Mouse (Mus musculus) kidney, postnatal 36 days (tissue): Measurements from ENCODE around the gene Adcy4.

Experiments
- DNase-seq, 2 experiments: peaks; one replicate each; pipeline ENCODE4 v3.0.0; 2021 to 2022; ENCODE audit warnings: mixed read lengths in 2 of 2

The Adcy4 gene

DNA sequence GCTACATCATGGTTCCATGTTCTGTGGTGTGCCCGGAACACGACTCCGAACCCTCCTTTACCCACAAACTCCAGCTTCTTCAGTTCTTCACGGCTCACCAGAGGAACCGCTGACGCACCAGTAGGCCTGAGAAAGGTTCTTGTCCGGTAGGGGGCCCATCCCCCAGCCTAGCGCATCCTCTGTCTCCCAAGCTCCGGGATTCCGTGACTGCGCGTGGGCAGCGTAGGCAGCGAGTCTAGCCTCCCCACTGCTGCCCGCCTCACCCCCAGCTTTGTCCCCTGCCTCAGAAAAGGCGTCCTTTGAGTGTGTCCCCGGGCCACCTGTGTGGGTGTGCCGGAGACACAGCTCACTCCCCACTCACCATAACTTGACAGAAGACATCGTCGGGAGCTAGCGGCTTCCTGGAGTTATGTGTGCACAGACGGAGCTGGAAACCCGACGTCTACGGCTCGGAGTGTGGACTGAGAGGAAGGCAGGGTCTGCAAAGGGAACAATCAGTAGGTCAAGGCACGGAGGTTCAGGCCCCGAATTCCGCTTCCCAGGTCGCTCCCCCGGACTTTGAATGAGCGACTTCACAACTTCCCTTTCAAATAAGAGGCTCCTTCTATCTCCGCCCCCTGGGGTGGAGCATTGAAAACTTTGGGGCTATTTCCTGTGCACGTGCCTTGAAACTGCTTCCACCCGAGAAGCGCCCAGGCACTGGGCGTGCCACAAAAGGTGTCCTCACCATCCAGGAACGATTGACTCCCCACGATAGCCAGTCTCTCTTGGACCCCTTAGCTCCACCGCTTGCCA lies 4.6 kb upstream of the Adcy4 start, which contains the start of gene Ripk3:
TSS of gene Ripk3 (minus strand) at position 610 of the 795 bp plus-strand sequence.
- peak in 1 of 2 experiments; percentile 61 for DNase-seq

DNA sequence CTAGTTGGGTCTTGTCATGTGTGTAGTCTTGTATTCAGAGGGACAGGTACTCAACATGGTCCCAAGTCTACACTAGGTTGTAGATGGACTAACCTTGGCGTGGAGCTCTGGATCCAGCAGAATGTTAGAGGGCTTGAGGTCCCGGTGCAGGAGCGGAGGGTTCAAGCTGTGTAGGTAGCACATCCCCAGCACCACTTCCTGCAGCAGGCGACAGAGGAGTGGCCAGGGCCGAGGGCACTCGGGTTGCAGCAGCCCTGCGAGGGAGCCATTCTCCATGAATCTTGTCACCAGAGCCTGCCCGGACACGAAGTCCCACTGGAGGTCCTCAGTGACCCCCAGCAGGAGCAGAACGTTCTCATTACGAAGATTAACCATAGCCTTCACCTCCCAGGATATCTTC lies 3.8 kb upstream of the Adcy4 start:
- no peak for DNase-seq

DNA sequence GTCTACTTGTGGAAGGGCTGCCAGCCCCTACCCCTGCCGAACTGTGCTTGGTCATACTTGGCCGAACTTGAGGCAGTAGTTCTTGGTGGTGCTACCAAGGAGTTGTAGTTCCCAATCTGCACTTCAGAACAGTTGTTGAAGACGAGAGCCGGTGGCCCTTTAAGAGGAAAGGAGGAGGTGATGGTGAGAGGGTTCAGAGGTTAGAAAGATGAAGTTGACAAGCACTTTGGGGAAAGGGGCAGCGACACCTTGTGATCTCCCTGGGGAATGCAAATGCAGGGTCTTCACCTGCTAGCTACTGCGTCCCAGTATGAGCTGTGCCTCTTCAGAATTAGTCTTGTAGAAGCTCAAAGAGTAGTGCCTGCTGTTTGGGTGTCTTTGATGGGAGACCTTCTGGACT lies 1.3 kb upstream of the Adcy4 start:
- no peak for DNase-seq

DNA sequence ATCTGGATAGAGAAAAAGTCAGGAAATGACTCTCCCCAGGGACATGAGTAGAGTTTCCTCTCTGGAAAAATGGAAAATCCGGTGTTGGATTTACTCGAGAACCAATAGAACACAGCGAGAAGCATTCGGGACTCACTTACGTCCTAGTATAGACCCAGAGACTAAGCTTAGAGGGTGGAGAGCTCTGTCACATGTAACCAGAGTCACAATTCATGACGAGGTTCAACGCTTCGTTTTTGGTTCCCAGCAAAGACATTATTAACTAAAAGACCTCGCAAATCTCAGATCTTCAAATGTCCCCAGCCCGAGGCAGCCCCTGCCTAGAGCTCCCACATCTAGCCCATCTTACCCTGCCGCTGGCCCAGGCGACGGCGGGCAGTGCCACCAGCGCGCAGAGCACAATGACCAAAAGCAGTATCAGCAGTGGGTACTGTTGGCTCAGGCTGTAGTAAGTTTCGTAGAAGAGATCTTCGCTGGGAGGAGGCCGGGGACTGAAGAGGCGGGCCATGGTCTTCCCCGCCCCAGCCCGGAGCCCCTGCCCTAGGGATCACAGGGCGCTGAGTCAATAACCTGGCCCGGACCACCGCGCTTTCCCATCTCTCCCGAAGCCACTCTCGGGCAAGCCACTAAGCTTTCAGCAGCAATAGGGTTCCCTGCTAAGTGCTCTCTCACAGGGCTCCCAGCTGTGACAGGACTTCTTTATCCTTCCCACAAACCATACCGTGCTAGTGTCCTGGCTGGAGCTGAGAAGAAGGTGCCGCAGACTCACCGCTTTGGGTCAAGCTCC lies 531 bp downstream of the Adcy4 start:
- peak in 1 of 2 experiments; percentile 74 for DNase-seq

DNA sequence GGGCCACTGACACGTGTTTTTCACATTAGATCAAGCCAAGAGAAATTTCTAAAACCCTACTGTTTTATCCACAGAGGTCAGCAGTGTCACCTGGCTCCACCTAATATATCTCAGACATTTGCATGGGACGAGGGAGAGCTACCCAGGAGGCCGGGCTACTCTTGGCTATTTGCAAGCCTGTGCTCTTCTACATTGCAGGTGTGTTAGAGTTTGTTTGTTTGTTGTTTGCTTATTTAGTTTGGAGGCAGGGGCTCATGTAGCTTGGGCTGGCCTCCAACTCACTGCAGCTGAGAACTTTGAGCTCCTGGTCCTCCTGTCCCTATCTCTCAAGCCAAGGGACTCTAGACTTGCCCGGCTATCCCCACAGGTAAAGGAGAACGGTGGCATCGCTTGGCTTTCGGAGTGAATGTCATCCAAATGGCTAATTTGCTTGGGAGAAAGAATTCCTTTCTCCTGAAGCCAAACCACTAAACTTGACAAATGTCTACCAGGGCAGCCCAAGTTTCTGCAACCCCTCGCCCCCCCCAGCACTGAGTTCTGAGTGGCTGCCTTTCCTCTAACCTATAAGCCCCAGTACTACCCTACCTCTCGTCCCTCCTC lies 1.4 kb downstream of the Adcy4 start:
- DNase-seq, result no peak

DNA sequence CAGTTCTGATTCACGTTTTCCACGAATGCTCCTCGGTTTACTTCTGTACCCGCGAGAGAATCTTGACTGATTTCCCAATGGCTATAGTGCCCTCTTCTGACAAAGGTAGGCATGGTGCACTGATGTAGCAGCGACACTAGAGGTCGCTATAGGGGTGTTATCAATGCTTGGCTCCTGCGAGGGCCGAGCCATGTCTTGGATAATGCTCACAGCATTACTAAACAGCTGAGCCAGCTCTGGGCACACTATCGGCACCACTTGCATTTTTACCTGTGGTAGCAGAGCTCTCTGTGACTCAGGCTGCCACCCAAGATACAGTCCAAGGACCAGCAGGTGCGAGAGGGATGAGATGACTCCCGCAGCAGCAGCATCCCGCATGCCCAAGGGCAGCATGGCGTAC lies 2.6 kb downstream of the Adcy4 start:
- DNase-seq, result peak; percentile 76 to 78

DNA sequence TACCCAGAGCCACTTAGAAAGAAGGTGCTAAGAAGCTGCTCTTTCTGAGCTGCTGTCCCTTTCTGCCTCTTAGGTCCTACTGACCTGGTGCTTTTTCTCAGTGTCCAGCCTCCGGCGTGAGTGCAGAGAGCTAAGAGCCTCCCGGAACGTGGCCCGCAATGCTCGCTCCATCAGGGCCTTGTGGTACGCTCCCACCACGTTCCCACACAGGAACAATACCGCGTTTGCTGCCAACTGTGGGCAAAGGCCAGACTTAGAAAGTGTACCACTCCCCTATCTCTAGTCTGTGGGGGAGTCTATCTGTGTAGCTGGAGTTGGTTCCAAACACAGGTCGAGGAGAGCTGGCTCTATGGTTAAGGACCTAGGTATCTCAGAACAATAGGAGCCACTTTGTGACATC lies 3.2 kb downstream of the Adcy4 start:
- no peak for DNase-seq

DNA sequence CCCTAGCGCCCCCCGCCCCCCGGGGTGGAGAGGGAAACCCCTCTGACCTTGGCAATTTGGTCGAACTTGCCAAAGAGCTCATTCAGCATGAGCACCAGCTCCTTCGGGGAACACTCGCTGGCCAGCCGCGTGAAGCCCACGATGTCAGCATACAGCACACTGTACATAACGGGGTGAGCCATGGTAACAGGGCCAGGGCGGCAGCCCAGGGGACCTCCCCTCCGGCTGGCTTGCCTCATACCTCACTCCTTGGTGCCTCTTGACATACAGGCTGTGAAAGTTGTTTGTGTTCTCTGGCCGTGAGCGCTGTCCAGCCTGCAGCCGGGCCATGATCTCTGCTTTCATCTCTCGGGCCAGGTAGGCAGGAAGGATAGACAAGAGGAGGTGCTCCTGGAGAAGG lies 4.2 kb downstream of the Adcy4 start:
- no peak for DNase-seq

DNA sequence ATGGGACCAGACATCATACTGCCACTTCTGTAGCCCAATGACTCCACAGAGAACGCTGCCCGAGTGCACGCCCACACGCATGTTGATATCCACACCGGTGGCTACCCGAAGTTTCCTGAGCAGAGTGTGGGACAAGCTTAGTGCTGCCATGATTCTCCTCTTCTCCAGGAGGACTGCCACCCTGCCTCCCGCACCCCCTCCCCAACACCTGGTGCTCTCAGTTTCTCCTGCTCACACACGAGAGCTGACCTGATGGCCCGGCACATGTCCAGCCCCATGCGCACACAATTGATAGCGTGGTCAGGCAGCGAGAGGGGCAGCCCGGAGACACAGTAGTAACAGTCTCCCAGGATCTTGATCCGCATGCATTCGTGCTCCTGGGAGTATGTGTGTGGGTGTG lies 5.2 kb downstream of the Adcy4 start:
- DNase-seq, result no peak

DNA sequence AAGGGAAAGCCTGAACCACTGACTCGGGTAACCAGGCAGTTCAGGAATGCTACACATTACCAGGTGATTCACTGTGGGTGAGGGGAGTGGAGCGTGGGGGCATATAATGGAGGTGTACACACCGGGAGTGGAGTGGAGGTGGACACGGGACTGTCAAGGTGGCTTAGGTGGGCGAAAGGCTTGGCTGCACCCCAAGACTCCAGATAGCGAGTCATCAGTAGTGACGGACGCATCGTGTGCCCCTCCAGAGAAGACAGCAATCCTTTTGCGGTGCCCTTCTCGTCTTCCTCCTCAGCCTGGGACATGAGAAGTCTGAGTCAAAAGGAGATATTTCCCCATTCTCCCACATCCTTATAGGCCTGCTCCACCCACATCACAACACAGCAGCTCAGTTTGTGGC lies 6.1 kb downstream of the Adcy4 start:
- no peak for DNase-seq

DNA sequence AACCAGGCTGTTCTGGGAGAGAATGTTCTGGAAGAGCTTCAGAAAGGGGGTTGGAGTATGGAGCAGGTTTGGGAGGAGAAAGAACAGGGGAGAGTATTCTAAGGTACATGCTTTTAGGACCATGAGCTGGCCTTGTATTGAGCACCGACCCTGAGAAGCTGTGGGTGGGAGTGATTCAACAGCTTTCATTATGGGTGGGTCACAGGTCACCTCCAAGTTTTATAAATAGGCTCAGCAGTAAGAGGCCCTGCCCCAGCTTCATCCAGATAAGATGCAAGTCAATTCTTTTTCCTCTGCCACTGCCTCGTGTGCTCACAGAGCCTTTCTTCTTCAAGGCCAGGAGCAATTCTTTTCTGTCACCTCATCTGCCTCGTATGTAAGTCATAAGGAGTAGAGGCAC lies 6.7 kb downstream of the Adcy4 start:
- no peak for DNase-seq

DNA sequence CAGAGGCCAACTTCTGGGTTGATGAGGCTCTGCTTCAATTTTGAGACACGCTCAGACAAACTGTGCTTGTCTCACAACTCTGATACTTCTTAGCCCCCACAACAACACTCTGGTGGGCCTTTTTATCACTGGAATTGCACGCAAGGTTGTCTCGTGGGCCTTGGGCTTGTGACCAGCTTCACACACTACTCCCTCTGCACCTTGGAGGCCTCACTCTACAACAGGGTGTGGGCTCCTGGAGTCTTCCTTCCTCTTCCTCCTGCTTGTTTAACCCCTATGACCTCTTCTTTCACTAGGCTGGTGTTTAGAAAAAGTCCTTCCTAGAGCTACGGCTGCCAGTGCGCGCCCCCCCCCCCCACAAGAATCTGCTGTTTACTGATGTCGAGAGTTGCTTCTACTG lies 7.2 kb downstream of the Adcy4 start:
- no peak for DNase-seq

DNA sequence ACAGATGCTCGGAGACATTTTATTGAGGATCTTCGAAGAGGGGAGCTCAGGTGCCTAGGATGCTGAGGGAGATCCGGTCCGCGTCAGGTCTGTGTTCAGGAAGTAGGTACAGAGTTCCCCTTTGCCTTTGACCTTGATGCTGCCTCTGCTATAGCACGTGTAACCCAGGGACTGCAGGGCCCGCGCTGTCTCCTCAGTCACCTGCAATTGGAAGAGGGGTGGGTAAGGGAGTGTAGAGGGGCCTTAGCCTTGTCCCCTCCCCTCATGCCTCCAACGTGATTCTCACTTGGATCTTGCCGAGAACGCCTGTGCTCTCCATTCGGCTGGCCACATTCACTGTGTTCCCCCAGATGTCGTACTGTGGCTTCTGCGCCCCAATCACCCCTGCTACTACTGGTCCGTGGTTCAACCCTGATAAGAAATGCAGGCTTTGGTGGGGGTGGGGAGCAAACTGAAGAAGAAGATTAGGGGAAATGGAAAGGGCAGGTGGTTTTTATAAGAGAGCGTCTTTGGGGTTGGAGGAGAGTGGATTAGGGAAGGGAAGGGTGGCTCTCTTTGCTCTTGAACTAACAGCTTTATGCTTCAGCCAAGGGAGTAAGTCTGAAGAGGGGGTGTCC lies 14.7 kb downstream of the Adcy4 start:
- no peak for DNase-seq

DNA sequence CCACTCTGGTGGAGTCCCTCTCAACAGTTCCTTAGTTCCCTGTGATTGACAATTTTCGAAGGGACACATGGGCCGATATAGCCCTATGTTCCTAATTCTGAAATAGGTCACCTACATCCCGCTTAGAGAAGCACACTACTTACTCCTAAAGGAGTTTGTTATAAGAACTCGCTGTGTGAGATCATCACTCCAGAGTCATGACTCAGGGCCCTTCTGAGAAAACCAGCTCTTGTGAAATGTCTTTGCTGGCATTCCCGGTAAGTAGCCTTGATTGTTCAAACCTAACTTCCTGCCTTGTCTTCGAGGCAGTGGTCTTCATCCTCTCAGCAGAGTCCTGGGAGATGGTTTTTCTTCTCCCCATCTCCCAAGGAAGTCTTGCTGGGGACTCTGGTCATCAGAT lies 15.3 kb downstream of the Adcy4 start:
- no peak for DNase-seq

DNA sequence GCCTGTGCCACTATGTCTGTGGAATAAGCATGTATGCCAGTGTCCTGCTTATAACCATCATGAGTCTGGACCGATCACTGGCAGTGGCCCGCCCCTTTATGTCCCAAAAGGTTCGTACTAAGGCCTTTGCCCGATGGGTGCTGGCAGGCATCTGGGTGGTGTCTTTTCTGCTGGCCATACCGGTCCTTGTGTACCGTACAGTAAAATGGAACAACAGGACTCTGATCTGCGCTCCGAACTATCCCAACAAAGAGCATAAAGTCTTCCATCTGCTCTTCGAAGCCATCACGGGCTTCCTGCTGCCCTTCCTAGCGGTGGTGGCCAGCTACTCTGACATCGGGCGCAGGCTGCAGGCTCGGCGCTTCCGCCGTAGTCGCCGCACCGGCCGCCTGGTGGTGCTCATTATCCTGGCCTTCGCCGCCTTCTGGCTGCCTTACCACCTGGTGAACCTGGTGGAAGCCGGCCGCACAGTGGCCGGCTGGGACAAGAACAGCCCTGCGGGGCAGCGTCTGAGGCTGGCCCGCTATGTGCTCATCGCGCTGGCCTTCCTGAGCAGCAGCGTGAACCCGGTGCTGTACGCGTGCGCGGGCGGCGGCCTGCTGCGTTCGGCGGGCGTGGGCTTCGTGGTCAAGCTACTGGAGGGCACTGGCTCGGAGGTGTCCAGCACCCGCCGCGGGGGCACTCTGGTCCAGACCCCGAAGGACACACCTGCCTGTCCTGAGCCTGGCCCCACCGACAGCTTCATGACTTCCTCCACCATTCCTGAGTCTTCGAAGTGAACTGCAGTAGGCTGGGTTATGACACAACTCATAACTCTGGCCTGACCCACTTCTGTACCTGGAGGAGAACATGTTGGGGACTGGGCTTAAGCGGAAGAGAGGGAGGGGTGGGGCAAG lies 16.1 kb downstream of the Adcy4 start:
- peak; percentile 81 to 88 for DNase-seq

DNA sequence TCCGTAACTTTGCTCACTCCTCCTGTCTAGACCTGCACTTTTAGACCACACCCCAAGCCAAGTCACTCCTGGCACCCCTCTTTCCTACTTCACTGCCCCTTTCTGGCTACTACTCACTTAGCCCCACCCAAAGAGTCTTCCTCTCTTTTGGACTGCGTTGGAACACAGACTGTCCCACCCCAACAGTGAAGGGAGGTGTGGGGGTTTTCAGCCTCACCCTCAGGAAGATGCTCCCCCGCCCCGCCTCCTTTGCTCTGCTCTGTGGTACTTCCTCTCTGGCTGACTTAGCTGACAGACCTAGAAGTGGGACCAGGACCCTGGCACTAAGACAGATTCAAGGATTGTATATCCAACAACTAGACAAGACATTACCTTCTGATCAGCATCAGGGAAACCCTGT lies 18.2 kb downstream of the Adcy4 start, which contains the start of gene Ltb4r1:
TSS of gene Ltb4r1 (plus strand) at position 267 of the 400 bp plus-strand sequence.
- no peak for DNase-seq

DNA sequence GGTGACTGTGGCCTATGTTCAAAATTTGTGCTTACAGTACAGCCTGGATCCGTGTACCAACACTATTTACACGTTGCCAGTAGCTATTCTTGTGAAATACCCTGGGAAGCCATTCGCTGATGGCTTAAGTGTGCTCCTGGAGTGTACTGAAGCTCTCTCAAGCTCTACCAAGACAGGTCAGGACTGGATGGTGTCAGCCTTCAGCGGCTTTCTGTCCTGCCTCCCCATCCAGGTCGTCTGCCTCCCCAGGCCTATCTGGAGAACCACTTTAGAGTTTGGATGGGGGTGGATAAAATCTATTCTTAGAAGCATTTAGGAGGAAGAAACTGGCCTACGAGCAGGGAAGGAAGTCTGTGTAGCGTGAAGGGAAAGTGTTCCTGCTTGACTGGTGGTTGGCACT lies 20.7 kb downstream of the Adcy4 start:
- no peak for DNase-seq

DNA sequence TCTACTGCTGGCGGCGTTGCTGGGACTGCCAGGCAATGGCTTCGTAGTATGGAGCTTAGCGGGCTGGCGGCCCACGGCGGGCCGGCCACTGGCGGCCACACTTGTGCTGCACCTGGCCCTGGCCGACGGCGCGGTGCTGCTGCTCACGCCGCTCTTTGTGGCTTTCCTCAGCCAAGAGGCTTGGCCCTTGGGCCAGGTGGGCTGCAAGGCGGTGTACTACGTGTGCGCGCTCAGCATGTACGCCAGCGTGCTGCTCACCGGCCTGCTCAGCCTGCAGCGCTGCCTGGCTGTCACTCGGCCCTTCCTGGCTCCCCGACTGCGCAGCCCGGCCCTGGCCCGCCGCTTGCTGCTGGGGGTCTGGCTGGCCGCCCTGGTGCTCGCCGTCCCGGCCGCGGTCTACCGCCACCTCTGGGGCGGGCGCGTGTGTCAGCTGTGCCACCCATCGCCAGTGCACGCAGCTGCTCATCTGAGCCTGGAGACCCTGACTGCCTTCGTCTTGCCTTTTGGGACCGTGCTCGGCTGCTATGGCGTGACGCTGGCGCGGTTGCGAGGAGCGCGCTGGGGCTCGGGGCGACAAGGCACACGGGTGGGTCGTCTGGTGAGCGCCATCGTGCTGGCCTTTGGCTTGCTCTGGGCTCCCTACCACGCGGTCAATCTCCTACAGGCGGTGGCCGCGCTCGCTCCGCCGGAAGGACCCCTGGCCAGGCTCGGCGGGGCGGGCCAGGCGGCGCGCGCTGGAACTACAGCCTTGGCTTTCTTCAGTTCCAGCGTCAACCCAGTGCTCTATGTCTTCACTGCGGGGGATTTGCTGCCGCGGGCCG lies 21.7 kb downstream of the Adcy4 start:
- DNase-seq, result peak; percentile 39 to 71

DNA sequence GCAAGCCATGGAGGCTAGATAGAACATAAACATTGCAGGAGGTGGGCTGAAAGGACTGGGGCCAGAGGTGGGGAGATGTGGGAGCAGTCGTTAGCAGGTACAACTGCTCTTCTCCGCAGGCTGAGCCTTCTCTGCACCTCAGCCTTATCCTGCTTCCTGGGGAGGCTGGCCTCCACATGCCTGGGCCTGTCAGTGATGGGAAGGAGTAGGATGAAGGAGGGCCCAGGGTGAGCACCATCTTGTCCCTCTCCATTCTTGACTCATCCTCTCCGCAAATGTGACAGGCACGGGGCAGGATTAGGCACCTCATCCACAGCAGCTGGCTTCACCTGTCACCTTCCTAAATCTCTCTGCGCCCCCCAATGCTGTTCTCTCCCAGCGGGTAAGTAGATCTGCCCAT lies 22.7 kb downstream of the Adcy4 start, which contains the start of gene Ltb4r2:
TSS of gene Ltb4r2 (plus strand) at position 266 of the 400 bp plus-strand sequence.
- no peak for DNase-seq

DNA sequence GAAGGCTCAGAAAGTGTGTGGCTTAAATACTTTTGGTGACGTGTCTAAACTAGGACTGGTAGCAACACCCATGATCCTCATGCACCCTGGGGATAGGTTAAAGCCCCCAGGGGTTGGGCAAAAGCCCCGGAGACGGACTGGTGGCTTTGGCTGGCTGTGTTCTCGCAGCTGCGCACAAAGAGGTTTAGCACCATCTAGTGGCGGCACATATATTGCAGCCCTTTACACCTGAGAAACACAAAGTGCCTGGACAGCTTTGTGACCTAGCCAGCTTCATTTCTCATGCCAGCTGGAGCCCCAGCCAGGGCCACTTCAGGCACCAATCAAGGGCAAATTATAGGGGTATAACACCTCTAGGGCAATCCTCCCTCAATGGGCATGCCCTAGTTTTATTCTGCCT lies 23.7 kb downstream of the Adcy4 start:
- peak; percentile 90 to 95 for DNase-seq

DNA sequence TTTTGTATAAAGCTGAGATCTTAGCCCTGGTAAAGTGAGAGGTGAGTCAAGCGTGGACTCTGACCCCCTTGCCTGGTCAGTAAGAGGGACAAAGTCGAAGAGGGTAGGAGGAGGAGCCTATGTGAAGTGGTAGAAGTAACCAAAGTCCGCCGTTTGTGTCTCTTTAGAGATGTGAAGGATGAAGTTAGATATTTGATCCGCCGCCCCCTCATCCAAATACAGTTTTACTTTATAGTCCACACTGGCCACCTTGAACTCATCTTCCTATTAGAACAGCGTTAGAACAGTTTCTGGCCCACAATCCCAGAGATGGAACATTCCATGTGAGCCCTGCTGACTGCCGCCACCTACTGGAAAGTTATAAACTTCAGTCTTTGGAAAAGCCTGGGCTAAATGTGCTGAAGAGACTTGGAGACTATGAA lies 25.5 kb downstream of the Adcy4 start, which contains the start of gene Cideb:
TSS of gene Cideb (minus strand) at position 96 of the 422 bp plus-strand sequence.
- peak; percentile 77 to 88 for DNase-seq
